Mouse (Mus musculus) right cerebral cortex, postnatal 10 days (tissue): ENCODE data around the gene Pnpla5.
"Not testable (repeated sequence)": the region's sequence is repeated elsewhere in the genome, so short reads cannot be mapped to it uniquely, and the experiment has no call there.

Source experiments
- DNase-seq, 2 experiments: peaks; one replicate each; pipeline ENCODE4 v3.0.0; 2021; ENCODE audit warnings: low spot score in 2 of 2

Pnpla5 gene

GRCm38 (mm10) chr15:84123075-84123474 lies at the start of gene Pnpla5:
Pnpla5 (minus strand) TSS chr15:84123175.
- no peak for DNase-seq

GRCm38 (mm10) chr15:84171166-84171565 lies 48.2 kb upstream of the Pnpla5 start:
- no peak for DNase-seq

DNA sequence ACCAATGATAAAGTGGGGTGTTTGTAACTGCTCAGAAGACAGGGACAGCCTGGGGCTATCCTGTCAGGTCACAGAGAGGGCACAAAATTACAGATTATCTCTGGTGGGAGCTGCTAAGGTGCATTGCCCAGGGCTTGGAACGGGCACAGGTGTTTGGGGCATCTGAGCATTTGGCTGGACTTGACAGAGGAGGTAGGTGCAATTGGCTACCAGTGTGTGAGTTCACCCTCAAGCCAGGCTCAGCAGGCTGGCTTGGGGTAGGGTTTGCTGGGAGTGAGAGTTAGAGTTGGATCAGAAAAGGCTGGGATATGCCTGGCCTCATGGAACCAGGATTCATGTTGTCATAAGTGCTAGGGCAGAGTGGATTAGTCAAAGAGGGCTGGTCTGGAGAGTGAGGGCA lies 46.5 kb upstream of the Pnpla5 start:
- DNase-seq, result no peak

GRCm38 (mm10) chr15:84168170-84169161 lies 45.5 kb upstream of the Pnpla5 start:
- peak; percentile 76 to 80 for DNase-seq

DNA sequence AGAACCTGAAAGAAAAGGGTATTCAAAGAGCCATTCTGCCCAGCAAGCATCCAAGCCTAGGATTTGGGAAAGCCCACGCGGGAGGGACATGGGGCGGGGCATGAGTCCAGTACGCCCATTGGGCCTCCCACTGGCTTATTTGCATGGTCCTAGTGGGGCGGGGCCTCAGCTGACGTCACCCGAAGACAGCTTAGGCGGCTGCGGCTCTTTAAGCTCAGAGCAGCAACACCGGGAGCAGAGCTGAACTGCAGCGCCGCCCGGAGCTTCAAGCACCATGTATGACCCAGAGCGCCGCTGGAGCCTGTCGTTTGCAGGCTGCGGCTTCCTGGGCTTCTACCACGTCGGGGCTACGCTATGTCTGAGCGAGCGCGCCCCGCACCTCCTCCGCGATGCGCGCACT lies 44.6 kb upstream of the Pnpla5 start, which contains the start of gene Pnpla3:
Pnpla3 (plus strand) TSS at position 238 of the 400 bp plus-strand sequence.
- DNase-seq, result peak; percentile 98 to 99

DNA sequence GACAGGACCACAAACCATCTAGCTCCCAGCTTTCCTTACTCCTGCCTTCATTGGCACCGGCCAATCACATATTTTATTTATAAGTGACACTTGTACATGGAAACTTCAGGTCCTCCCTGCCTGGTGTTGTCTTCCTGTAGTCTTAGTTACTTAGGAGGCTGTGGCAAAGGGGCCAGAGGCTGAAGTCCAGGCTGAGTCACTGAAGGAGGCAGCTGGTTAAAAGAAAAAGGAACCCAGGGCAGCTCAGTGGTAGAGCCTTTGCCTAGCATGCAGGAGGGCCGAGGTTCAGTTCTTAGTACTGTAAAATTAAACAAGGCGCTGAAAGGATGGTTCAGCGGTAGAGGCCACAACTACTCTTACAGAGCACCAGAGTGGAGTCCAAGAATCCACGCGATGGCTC lies 43.8 kb upstream of the Pnpla5 start:
- no peak for DNase-seq

GRCm38 (mm10) chr15:84161871-84162270 lies 38.9 kb upstream of the Pnpla5 start:
- no peak for DNase-seq

DNA sequence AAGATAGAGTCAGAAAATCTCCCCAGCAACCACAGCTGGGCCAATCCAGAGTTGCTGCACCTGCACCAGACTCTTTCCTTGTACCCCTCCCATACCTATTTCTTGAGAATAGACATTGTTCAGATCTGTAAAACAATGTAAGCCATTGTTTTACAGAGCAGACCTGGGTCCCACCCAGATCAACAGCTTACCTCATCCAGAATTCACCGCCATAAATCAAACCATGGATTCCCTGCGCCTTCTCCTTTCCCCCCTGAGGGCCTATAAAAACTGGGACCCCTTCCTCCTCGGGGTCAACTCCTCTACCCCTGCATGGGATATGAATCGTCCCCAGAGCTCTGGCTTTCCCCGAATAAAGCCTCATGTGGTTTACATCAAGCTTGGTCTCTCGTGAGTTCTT lies 34.6 kb upstream of the Pnpla5 start:
- not testable (repeated sequence) for DNase-seq

GRCm38 (mm10) chr15:84156158-84156557 lies 33.2 kb upstream of the Pnpla5 start:
- DNase-seq, result no peak

- DNase-seq, result no peak
Observed at GRCm38 (mm10) chr15:84140929-84141328, 18.0 kb upstream of the Pnpla5 start.

DNA sequence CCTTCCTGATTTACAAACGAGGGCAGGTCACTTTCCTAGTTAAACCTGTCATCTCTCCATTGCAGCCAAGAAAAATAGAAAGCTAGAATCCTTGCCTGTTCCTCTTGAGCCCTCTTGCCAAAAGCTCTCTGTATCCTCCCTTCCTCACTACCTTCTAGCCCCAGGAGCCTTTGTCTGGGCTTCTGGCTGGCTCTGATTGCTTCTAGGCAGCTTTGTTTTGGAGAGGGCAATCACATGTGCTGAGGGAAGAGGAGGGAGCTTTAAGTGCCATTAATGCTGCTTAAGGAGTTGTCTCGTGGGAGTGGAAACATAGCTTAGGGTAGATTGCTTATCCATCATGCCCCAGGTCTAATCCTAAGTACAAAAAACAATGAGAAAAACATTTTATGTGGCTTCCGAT lies 17.1 kb upstream of the Pnpla5 start:
- no peak for DNase-seq

GRCm38 (mm10) chr15:84139592-84140005 lies 16.6 kb upstream of the Pnpla5 start:
- DNase-seq, result no peak

DNA sequence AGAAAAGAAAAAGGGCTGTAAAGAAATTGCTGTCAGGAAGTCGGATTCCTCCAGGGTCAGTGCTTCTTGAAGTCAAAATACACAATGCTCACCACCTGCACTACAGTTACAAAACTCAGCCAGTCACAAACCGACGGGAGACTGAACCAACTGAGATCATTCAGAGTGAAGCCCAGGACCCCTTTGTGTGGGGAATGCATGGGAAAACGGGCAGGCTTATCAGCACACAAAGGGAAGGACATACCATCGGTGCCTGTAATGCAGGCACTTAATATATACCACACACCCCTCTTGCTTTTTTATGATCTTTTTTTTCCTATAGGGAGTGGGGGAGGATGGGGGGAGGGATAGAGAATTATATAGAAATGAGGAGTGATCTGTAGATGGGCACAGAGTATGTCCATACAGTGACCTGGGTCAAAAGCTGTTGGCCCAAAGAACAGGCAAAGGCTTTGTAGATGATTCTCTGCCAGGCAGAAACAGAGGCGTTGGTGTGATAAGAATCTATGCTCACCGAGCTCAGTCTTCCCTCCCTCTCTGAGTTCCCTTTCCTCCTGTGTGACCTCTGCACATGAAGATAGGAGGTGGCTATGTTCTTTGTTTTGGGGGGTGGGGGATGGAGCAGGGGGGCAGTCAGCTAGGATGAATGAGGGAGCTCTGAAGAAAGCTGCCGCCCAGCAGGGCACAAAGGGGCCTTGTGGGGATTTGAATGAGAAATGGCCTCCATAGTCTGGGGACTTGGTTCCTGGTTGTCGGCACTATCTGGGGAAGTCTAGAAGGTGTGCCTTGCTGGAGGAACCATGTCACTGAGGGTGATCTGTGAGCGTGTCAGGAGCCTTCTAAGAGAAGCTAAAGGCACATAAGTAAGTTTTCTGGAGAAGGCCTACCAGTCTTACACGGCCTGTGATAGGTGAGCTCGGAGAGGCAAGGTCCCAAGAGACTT lies 13.8 kb upstream of the Pnpla5 start:
- DNase-seq, result no peak

DNA sequence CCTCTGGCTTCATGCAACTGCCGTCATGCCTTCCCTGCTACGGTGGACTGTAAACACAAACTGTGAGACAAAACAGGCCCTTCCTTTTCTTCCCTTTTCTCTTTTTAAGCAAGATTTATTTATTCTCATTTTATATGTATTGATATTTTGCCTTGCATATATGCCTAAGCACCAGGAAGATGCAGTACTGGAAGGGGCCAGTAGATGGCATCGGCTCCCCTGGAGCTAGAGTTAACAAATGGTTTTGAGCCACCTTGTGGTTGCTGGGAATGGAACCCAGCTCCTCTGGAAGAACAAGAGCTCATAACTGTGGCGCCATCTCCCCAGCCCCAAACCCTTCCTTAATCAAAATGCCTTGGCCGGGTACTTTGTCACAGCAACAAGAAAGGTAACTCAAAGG lies 12.5 kb upstream of the Pnpla5 start:
- no peak for DNase-seq

DNA sequence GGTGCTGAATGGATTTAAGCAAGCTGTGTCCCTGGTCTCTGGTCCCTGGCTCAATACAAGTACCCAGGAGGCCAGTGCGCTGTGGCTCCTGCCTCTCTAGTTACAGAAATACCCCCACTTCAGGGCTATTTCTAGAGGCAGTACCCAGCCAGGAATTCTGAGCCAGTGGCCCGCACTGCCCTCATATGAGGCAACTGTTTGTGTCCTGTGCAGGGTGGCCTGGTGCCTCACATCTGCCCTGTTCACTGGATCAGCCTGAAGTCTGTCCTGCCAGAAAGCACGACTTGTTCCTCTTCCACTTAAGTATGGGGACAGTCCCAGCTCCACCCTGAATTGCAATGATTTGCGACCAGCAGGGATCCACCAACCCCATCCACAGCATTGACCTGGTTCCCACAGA lies 10.5 kb upstream of the Pnpla5 start:
- no peak for DNase-seq

GRCm38 (mm10) chr15:84131971-84132370 lies 9.0 kb upstream of the Pnpla5 start:
- no peak for DNase-seq

DNA sequence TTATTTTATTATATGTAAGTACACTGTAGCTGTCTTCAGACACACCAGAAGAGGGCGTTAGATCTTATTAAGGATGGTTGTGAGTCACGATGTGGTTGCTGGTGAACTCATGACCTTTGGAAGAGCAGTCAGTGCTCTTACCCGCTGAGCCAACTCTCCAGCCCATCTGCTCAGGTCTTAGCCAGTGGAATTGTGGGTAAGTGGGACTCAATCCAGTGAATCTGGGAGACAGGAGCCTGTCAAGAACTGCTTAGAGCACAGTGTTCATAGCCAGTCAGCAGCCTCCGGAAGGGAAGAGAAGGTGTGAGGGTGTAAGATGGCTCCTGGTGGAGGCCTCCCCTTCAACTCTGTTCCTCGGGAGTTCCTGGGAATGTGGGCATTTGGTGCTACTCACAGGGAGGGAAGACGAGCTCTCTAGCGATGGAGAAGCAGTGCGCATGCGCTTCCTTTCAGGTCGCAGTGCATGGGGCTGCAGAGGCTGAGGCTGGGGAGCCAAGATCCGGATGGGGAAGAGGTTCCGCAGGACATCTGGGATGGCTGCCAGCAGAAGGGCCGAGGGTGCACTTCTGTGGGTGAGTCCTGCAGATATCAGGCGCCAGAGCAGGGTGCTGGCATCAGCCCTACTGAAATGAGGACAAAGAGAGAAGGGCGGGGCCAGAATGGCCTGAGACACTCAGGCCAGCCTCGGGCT lies 8.3 kb upstream of the Pnpla5 start:
- DNase-seq, result peak in 1 of 2 experiments; percentile 44

GRCm38 (mm10) chr15:84126871-84127270 lies 3.9 kb upstream of the Pnpla5 start:
- DNase-seq, result no peak

- no peak for DNase-seq
Observed at GRCm38 (mm10) chr15:84126447-84126846, 3.5 kb upstream of the Pnpla5 start.

- DNase-seq, result no peak
Observed at GRCm38 (mm10) chr15:84124086-84124485, 1.1 kb upstream of the Pnpla5 start.

DNA sequence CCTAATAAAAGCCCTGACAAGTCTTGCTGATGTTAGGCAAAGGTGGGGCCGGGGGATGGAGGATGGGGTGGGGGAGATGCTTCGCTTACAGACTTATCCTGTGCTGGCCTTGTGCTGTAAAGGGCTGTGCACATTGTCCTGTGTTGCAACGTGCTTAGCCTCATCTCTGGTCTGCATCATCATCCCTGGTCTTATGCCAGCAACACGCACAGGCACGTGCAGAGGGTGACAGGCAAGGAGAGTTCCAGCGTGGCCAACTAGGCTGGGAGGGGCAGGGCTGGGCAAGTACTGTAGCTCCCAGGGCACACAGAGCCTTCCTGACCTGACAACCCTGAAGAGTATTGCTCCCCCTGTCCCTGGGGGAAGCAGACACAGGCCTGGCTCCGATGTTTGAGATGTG lies 1.9 kb downstream of the Pnpla5 start:
- no peak for DNase-seq

- DNase-seq, result no peak
Observed at GRCm38 (mm10) chr15:84120612-84121011, 2.4 kb downstream of the Pnpla5 start.
